Mouse (Mus musculus) natural killer cell, adult 2 months (primary cell): ENCODE data around the gene Cdadc1.
"Not testable (repeated sequence)": the region's sequence is repeated elsewhere in the genome, so short reads cannot be mapped to it uniquely, and the experiment has no call there.

Experiments
- DNase-seq, 2 experiments: peaks; one replicate each; pipeline ENCODE4 v3.0.0; 2022; ENCODE audit warnings: low spot score in 2 of 2

The Cdadc1 gene

DNA sequence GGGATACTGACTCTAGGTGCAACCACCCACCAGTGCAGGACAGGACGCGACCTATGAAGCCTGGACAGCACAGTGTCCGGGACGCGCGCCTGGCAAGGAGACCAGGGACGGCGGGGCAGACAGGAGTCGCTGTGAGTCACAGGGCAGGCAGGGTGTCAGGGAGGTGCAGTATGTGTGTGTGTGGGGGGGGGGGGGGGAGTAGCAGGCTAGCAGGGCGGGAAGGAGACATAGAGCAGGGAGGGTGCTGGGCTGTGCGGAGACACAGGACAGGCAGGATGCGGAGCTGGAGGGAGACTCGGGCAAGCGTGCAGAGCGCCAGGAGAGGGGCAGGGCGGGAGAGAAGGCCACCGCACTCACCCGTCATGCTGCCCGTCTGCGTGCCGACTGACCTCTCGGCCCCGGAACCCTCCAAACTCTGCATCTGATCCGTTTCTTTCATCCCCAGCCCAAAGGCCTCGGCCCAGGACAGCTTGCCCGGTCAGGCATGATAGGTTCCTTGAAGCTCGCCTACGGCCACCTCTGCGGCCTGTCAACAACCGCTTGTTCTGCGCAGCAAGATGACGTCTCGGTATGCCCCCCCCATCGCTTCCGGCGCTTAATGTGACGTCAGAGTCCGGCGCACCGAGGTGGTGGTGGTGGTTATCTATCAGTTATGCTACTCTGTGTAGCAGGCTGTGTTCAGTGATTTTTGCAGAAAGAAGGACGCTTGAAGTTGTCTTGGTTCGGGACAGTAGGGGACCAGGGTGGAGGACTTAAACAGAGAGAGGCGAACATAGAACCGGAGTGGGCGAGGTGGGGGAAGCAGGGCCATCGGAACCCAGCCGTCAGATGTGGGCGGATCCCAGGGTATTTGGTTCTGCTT, at the start of gene Cdadc1:
Gene Cdadc1, minus strand, starts transcription at position 562 of the 862 bp plus-strand sequence.
- DNase-seq, result peak; percentile 96 to 98

DNA sequence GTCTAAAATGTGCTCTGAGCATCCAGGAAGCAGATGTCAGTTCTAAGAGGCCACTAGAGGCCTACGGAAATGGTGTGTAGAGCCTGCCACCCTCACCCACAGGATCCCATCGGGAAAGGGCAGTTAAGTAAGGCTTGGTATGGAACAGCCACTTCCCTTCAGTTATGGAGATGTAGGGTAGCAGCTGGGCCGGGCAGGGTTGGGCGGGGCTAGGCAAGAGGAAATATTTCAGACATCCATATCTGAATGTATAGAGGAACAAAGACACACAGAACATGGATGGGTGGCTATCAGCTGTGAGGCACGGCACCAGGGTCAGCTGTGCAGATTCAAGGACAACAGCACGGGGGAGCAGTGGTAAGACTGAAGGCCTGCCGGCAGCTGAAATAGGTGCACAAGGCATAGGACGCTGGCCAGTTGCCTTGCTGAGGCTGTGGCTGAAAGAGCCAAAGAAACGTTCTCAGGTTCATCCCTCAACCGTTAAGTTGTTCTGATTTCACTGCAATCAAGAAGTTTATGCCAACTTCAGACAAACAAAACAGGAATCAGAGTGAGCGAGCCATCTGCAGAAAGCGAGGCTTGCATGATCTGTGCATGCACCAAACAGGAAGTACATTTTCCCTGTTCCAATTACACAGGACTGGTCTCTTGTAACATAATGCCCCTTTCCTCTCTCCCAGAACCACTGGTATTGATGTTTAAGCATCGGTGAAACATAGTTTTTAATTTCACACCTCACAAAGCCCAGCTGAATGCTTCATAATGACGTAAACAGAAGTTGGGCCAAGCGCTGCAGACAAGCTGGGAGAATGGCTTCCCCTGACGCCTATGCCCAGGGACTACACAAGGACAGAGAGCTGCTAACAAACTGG, 49.3 kb upstream of the Cdadc1 start:
- no peak for DNase-seq

DNA sequence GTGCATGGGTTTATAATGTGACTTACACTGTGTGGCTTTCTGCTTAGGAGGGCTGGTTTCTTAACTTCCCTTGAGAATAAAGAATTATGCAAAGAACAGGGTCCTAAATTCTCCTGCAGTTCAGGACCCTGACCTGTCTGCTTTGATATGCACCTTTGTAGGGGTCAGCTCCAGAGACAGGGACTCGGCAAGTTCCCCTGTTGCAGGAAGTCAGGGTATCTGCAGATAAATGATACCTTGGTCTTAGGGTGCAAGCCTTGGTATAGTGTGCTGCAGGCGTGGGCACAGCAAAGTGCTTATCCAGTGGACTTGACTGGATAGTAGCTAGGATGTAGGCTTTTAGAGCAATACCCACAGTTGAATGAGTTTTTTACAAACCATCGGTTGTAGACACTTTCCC, 47.1 kb upstream of the Cdadc1 start:
- no peak for DNase-seq

DNA sequence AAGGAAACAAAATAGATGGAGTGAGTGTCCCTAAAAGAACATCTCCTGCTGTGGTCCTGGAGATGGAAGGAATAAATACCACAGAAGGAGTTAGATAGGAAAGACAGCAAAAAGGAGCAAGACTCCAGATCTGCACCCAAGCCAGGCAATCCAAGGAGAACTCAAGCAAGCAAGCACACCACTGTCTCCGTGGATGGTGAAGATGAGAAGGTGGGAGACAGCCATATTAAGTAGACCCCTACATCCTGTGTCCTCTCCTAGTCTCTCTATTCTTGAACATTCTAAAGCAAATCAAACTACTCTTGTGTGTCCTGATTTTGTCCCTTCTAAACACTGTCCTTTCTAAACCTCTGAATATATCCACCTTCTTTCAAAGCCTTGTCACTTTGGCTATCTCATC, 46.4 kb upstream of the Cdadc1 start:
- no peak for DNase-seq

DNA sequence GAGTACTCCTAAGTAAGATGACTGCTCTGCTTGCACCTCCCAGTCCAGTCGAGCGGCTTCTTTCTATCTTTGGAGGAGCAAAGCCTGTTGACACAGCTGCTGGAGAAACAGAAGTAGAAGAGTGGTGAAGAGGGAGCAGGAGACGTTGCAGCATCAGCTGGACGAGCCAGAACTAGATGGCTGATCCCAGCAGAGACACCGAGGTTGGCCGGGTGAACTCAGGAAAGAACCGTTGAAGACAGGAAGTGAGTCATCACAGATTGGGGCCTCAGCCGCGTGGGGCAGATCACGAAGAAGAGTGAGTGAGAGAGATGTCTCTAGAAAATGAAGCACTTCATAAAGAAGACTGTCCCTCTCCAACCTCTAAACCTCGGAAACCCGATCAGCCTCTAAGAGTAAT, 45.8 kb upstream of the Cdadc1 start:
- DNase-seq, result peak; percentile 34 to 39

DNA sequence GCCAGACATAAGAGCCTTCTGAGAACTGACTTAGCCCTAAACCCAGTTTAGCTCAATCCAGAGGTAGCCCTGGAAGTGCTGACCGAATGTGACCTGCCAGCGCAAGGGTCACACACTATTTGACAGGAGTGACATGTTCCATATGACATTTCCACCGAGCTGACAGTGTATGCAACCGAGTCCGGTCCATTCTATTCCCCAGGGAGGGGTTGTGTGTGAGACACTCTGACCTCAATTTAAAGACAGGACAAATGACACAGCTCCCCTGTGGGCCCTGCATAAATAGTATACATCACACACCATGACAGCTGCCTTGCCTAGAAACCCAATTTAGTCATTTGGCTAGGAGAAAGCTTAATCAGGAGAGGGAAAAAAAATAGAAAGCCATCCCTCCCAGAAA, 44.1 kb upstream of the Cdadc1 start:
- no peak for DNase-seq

DNA sequence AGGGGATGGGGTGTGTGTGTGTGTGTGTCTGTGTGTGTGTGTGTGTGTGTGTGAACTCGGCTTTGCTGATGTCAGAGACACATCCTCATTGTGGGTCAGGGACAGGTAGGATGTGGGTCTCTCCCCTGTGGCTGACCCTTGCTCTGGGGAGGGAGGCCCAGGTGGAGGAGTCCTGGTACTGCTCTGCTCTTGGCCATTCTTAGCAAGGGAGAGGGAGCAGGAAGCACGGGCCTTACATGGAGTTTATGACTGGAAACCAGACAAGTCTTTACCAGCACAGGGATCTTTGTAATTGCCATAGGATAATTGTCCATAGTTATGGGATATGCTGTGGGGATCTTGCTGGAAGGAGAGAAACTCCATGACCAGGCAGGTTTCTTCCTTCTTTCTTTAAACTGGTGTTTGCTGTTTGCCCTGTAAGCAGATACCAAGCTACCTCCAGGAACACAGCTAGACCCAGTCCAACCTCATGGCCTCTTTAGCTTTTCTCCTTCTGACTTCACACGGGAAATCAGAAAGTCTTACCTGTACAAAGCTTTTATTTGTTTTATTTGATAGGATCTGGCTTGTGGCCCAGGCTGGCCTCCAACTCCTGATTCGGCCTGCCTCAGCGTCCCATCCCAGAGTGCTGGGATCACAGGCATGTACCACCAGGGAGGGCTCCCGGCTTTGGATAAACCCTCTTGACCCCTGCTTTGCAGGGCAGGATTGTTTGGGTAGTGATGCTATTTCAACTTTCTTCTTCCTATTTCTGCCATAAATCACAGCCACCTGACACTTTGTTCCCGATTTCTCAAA, 41.3 kb upstream of the Cdadc1 start:
- DNase-seq, result no peak

DNA sequence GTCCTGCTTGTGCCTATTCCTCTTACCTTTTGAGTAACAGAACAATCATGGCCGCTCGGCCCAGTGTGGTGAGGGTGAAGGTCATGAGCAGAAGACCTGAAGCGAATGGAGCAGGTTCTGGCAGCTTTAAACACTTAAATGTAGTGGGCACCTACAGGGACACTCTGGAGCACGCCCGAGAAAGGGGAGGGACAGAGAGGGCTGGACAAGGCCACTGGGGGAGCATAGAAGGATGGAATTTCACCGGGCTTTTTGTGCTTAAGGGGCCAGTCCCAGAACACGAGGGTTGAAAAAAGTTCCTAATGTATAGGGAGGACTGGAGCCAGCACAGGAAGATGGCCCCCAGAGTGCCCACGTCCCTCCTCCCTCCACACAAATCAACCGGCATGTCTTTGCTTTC, 36.2 kb upstream of the Cdadc1 start:
- no peak for DNase-seq

DNA sequence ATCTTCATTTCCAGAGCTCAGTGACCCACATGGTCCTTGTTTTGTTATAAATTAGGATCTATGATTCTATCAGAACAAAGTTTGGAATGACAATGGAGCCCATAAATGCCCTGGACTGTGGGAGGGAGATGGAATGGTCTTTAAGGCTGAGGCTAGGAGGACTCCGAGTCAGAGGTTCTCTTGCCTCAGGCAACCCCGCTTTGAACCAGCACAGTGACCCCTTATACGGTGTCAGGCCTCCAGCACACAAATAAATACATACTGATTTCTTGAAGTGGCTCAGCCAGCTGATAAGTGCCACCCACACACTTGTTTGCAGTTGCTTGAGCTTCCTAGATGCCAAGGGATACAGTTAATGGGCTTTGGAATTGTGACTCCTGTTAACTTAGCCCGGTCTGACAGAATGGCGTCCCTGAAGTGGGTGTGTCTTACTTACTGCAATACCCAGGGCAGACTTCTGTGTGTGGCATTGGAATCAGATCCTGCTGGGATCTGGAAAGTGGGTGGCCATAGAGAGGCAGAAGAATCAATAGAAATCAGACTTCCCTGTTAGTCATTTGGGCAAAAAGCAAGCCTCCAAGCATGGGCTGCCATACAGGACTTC, 35.6 kb upstream of the Cdadc1 start:
- DNase-seq, result no peak

DNA sequence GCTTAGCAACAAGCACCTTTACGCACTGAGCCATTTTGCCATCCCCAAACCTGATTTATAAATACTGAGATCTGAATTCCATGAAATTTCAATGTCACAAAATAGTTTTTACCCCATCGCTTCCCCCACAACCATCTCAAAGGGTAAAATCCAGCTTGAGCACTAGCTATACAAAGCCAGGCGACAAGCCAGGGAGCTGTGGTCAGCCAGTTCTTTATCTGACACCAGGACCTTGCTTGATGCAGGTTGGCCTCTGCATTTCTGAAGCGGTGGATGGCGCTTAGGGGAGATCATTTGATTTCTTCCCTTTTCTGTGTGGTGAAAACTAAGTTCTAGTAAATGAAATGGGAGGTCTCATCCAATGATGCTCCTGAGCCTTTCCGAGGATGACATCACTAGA, 34.3 kb upstream of the Cdadc1 start:
- no peak for DNase-seq

DNA sequence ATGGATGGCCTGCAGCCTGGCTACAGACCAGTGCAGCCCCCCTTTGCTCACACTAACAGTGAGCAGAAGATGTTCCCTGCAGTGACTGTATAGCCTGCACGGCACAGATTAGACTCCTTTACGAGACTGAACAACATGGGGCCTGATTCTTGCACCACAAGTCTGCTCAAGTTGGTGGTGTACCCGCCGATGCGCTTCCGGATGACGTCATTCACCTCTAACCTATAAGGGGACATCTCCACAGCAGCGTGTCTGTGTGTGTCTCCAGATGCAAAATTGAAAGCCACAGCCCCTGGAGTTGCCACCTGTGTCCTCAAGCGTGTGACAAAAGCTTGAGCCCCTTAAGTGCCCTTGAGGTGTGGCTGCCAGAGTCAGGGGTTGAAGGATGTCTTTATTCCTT, 32.3 kb upstream of the Cdadc1 start:
- DNase-seq, result no peak

DNA sequence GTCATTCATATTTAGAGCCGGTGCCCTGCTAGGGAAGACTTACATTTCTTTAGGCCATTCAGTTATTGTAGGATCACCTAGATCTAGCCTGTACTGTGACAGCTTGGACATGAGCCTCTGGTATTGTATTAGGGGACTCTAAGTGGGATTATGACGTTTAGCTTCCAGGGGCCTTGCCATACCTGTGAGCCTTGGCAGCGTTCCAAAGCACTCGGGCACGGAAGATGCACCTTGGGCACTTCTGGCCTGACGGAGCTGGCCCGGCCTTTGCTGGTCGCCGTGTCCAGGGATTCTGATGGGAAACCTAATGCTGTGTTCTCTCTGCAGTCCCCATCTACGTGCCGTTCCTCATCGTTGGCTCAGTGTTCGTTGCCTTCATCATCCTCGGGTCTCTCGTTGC, 31.5 kb upstream of the Cdadc1 start:
- no peak for DNase-seq

DNA sequence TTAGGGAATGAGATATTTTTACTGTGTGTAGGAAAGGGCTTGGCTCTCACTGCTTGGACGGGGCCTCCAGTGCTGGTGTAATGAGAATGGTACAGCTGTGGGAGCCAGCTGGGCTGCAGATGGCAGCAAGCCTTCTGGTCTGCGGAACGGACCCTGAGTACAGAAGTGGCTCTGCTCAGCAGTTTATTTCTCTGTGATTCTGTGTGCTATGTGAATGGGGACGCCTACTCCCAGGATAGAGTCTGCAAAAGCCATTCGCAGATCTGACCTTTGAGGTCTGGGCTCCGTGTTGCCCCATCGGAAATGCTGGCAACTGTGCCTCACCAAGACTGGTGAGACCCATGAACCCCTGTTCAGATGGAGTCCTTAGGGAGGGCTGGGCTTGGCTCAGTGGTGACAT, 30.1 kb upstream of the Cdadc1 start:
- DNase-seq, result no peak

DNA sequence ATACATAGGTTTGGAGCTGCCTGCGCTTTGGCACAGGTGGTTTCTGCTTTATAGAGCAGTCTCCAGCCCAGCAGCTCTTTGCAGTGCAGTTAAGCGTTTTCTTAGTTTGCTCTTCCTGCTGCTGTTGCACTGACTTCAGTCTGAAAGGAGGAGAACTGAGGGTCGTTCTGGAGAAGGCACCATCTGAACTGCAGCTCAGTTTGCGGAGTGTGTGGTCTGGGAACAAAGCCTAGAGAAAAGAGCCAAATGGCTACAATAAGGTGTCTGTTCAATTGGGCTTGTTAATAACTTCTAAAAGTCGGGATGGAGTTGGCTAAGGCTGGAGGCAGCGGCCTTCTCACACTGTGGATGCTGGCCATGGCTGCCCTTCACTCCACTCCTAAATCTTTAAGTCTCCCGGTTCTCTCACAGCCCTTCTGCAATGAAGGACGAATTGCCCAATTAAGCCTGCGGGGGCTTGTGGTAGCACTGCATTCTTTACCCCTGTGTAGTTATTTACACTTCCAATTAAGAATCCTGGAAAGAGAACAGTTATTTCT, 29.5 kb upstream of the Cdadc1 start:
- DNase-seq, result no peak

DNA sequence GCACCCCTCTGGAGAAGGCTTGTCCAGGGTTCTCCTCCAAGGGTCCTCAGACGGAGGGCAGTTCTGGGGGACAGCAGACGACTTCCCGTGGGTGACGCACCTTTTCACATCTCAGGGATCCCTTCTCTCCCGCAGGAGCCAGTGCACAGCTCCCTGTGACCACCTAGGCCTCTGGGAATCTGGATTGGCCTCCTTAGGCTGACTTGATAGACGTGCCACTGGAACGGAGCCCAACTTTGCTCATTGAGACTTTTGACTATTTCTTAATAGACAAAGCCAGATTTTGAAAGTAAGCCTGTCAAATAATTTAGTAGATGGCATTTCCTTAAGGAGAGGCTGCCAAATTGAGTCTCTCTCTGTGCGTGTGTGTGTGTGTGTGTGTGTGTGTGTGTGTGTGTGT, 29.0 kb upstream of the Cdadc1 start:
- no peak for DNase-seq

DNA sequence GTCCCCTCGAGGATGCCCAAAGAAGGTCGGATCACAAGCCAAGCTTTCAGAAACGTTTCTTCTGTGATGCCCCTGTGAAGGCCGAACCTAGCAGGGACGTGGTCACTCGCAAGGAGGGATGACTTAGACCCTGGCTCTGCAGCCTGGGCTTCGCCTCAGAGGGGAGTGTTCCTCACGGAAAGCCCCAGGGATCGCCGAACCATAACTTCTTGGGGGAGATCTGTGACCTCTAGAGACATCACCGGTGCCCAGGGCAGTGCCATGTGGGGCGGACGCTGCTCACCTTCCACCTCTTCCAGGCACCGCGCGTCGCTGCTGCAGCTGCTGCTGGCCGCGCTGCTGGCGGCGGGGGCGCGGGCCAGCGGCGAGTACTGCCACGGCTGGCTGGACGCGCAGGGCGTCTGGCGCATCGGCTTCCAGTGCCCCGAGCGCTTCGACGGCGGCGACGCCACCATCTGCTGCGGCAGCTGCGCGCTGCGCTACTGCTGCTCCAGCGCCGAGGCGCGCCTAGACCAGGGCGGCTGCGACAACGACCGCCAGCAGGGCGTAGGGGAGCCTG, 28.1 kb upstream of the Cdadc1 start:
- DNase-seq, result no peak

DNA sequence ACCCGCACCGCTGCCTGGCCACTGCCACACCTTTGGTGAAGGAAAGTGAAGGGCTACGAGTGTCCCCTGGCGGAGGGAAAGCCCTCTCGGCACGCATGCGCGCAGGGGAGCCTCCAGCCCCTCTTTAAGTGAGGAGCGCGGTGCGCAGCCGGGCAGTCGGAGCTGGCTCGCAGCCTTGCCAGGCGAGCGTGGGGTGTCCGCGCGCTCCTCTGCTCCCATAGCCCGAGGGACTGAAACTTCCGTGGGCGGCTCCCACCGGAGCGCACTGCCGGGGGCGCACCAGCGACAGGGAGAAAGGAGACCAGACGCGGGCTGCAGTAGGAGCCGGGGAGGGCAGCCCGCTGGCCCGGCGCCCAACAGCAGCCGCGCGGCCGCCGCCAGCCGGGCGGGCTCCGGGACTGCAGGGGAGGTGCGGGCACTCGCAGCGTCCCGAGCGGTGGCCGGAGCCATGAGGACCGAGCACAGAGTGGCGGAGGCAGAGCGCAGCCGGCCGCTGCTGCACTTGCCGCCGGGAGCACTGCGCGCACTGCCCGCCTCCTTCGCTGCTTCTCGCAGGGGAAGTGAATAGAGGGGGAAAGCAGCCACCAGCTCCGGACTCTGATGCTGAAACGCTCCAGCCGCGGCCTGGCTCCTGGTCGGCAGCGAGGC, 27.5 kb upstream of the Cdadc1 start, which contains the start of gene Shisa2:
Gene Shisa2, plus strand, starts transcription at position 151 of the 648 bp plus-strand sequence.
- no peak for DNase-seq

DNA sequence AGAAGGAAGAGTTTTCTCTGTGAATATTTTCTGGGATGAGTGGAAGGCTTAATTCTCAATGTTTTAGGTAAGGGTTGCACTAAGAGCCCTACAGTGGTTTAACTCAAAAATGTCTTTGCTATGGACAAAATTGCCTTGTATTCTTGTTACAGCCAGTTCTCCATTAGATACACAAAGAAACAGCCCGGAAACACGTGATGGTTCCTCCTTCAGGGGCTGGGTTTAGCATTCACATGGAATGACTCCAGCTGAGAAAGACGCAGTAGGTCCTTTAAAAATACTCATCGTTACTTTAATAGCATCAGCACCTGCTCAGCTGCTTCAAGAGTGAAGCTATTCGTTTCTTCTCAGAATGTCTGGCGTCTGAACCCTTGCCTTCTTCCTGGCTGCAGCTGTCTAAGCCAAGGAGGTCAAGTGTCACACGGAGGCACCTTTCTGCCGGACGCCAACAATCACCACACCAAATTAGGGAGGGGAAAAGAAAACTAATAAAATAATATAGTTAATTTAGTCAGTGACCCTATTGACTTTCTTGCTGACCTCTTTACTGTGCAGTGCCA, 26.6 kb upstream of the Cdadc1 start:
- no peak for DNase-seq

DNA sequence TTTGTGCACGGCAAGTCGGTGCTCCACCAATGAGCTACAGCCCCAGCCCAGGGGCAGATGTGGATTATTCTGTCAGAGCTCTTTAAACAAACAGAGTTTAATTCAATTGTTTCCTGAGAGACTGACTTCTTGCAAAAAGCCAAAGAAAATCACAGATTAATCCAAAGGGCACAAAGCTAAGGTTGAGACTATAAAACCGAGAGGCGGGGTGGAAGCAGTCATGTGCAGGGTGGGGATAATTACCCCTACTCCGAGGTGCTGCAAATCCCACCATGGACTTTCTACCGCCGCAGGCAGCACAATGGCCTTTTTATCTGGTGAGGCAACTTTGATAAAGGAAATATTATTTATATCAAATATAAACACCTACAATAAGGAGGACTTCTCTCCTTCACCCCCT, 19.0 kb upstream of the Cdadc1 start:
- DNase-seq, result no peak

DNA sequence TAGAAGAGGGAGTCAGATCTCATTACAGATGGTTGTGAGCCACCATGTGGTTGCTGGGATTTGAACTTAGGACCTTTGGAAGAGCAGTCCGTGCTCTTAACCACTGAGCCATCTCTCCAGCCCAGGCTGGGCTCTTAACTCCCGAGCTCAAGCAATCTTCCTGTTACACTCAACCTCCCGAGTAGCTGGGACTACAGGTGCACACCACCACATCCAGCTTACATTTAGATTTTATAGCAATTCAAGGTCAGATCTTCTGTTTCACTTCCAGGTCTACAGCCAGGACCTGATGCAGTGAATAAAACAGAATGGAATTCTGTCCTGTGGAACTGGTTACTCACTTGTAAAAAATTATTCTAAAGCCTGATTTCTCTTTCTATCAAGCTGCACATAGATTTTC, 16.4 kb upstream of the Cdadc1 start:
- DNase-seq, result not testable (repeated sequence)
